Mouse (Mus musculus) central nervous system, embryonic 11.5 days (tissue): ENCODE measurements around the gene Cyb561. TPM values are rescaled to one million over a fixed set of nuclear protein-coding genes. Genes with fewer than 3 reads are reported as not detected.

Experiments
- polyA plus RNA-seq: library from polyadenylated mRNA; depleted of rRNA; stranded (reverse); fragments of >200 nt; gene quantifications from 2 replicates; pipeline ENCODE4 v1.2.3, GENCODE M21; 2012; rRNA removed

Cyb561 gene
- 6.1 and 7.9 TPM in 2 replicates for polyA plus RNA-seq

GRCm38 (mm10) chr11:105952911-105953386 is at the start of gene Cyb561:
TSS of gene Cyb561 (minus strand) at chr11:105953336.

GRCm38 (mm10) chr11:105994375-105994774 is 41.2 kb upstream of the Cyb561 start, which contains the start of gene Ace3:
TSS of gene Ace3 (plus strand) at chr11:105994675.

GRCm38 (mm10) chr11:105967741-105968574 is 14.8 kb upstream of the Cyb561 start, which contains the start of gene Ace:
TSS of gene Ace (plus strand) at chr11:105967945.

Other genes starting within 250 kb of the Cyb561 start
- 0.83 and 0.84 TPM in 2 replicates for gene Ace, start 14.6 kb upstream of the Cyb561 start, polyA plus RNA-seq
- not detected in 2 replicates for gene Ace3, start 41.3 kb upstream of the Cyb561 start, polyA plus RNA-seq
- 0.26 and 0.56 TPM in 2 replicates for gene Kcnh6, start 54.8 kb upstream of the Cyb561 start, polyA plus RNA-seq
- gene Dcaf7, start 83.5 kb upstream of the Cyb561 start, polyA plus RNA-seq: 76.5 and 77.4 TPM in 2 replicates
- gene Taco1, start 112.7 kb upstream of the Cyb561 start, polyA plus RNA-seq: 18.2 and 20.9 TPM in 2 replicates
- 27.8 and 36.5 TPM in 2 replicates for gene Map3k3, start 131.3 kb upstream of the Cyb561 start, polyA plus RNA-seq
- not detected in 2 replicates for gene Gm10840, start 207.5 kb upstream of the Cyb561 start, polyA plus RNA-seq
- gene Limd2, start 207.5 kb upstream of the Cyb561 start, polyA plus RNA-seq: 76.6 and 184 TPM in 2 replicates
- 27.4 and 46.8 TPM in 2 replicates for gene Strada, start 248.8 kb upstream of the Cyb561 start, polyA plus RNA-seq